In the genomic region with DNA sequence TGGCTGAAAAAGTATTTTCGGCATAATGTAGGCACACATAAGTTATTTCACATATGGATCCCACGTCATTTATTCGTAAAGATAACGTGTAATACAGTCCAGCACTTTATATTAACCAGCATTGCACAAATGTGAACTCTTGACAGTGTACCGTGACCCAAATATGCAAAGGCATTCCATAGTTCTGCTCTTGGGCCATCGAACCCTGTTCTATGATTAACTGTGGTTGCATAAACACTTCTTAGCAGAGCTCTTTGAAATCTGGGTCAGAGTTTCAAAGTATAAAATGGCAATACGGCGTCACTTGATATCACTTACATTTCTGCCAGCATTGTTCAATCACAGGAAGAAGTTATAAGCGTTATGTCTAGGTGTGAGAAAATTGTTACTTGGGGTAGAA, we compare ENCODE assay signal across 7 mouse cellular contexts. TPM values are rescaled to one million over a fixed set of nuclear protein-coding genes. Genes with fewer than 3 reads are reported as not detected.
DNase-seq lines count a peak whose midpoint lies in the region; ATAC-seq and TF ChIP-seq lines count a peak whose summit lies in the region.

No protein-coding gene starts in this region.

- H3K27ac ChIP-seq in spleen, adult 2 months (ENCODE audit: insufficient read depth, low read length): peak overlapping the region; percentile 96
- peak overlapping the region; percentile 91 for H3K27ac ChIP-seq in forebrain, embryonic 15.5 days (replicated peaks)
- H3K27ac ChIP-seq in liver, embryonic 11.5 days (ENCODE audit: low read depth, low read length): no peak overlapping the region
- peak overlapping the region; percentile 94 for H3K27ac ChIP-seq in stomach, postnatal 0 days (replicated peaks)

- TF ChIP-seq EP300 in stomach, postnatal 0 days (optimal IDR thresholded peaks at IDR 0.05): no peak

- 88% methylated on average over 9 of the region's 9 CpGs for WGBS in spleen, adult 2 months
- 91% methylated on average over 9 of the region's 9 CpGs for WGBS in forebrain, embryonic 15.5 days
- WGBS in liver, embryonic 11.5 days: 85% methylated on average over 9 of the region's 9 CpGs
- WGBS in stomach, postnatal 0 days: 67% methylated on average over 9 of the region's 9 CpGs

- no peaks in the 10 kb centered on the region for H3K36me3 ChIP-seq in spleen, adult 2 months (ENCODE audit: control insufficient read depth, insufficient read depth, low read length)
- no peaks in the 10 kb centered on the region for H3K36me3 ChIP-seq in forebrain, embryonic 15.5 days
- no peaks in the 10 kb centered on the region for H3K36me3 ChIP-seq in liver, embryonic 11.5 days (ENCODE audit: control insufficient read depth, insufficient read depth, low read length)
- no peaks in the 10 kb centered on the region for H3K36me3 ChIP-seq in stomach, postnatal 0 days (ENCODE audit: control insufficient read depth, insufficient read depth, low read length)

- no peak for TF ChIP-seq CTCF in spleen, adult 2 months (IDR thresholded peaks at IDR 0.05; ENCODE audit: extremely low read depth, insufficient read depth, insufficient read length, insufficient replicate concordance)
- no peak for TF ChIP-seq CTCF in stomach, postnatal 0 days (IDR thresholded peaks at IDR 0.05; ENCODE audit: low read depth)

- H3K9ac ChIP-seq in forebrain, embryonic 15.5 days (replicated peaks): peak overlapping the region; percentile 87
- H3K9ac ChIP-seq in liver, embryonic 11.5 days (ENCODE audit: low read depth, low read length): peak overlapping the region; percentile 98
- peak overlapping the region; percentile 98; the same call in 1 of the 2 replicates for H3K9ac ChIP-seq in stomach, postnatal 0 days (ENCODE audit: low read length)

- TF ChIP-seq POLR2A in spleen, adult 2 months (IDR thresholded peaks at IDR 0.05; ENCODE audit: low read depth, low read length): no peak

- peaks cover 7% of the 10 kb centered on the region for H3K4me1 ChIP-seq in spleen, adult 2 months (ENCODE audit: control insufficient read depth, insufficient read depth, insufficient read length)
- peaks cover 38% of the 10 kb centered on the region for H3K4me1 ChIP-seq in forebrain, embryonic 15.5 days
- peaks cover 20% of the 10 kb centered on the region for H3K4me1 ChIP-seq in liver, embryonic 11.5 days (replicated peaks; ENCODE audit: control insufficient read depth, insufficient read depth, low read length)
- no peaks in the 10 kb centered on the region; the same call in 1 of the 2 replicates for H3K4me1 ChIP-seq in stomach, postnatal 0 days (replicated peaks; ENCODE audit: control insufficient read depth, insufficient read depth)

- H3K27me3 ChIP-seq in spleen, adult 2 months (ENCODE audit: control insufficient read depth, insufficient read depth, low read length): no peaks in the 10 kb centered on the region
- H3K27me3 ChIP-seq in forebrain, embryonic 15.5 days: 0 out of 2 replicates have a peak, but pooled peaks cover 5% of the 10 kb centered on the region
- no peaks in the 10 kb centered on the region for H3K27me3 ChIP-seq in liver, embryonic 11.5 days (replicated peaks; ENCODE audit: control insufficient read depth, insufficient read depth, low read length)
- H3K27me3 ChIP-seq in stomach, postnatal 0 days (ENCODE audit: control insufficient read depth, insufficient read depth, low read length): no peaks in the 10 kb centered on the region

- ATAC-seq in forebrain, embryonic 15.5 days (replicated peaks): 0 out of 2 replicates have a peak, but pooled peaks have one; percentile 6
- ATAC-seq in liver, embryonic 11.5 days (replicated peaks; ENCODE audit: low FRiP score): no peak
- no peak for ATAC-seq in stomach, postnatal 0 days (ENCODE audit: low FRiP score, low TSS enrichment)

- H3K4me3 ChIP-seq in spleen, adult 2 months (ENCODE audit: extremely low read depth, insufficient read depth, insufficient read length): no peak overlapping the region
- peak overlapping the region; percentile 78 for H3K4me3 ChIP-seq in forebrain, embryonic 15.5 days
- peak overlapping the region; percentile 99 for H3K4me3 ChIP-seq in liver, embryonic 11.5 days (ENCODE audit: low read depth, low read length)
- H3K4me3 ChIP-seq in stomach, postnatal 0 days (ENCODE audit: low read depth, low read length): peak overlapping the region; percentile 100

- H3K4me2 ChIP-seq in forebrain, embryonic 15.5 days (replicated peaks): peak overlapping the region; percentile 82
- peak overlapping the region; percentile 85 for H3K4me2 ChIP-seq in liver, embryonic 11.5 days
- H3K4me2 ChIP-seq in stomach, postnatal 0 days (replicated peaks; ENCODE audit: low read depth): peak overlapping the region; percentile 80

- no peak for DNase-seq in spleen, adult 2 months (ENCODE audit: low read depth in 1 of 2, low spot score in 2 of 2)
- DNase-seq in spleen, adult 12 weeks (ENCODE audit: low spot score): no peak
- no peak for DNase-seq in liver, embryonic 11.5 days (ENCODE audit: low spot score)
- no peak for DNase-seq in stomach, postnatal 0 days (ENCODE audit: low spot score)
- no peak for DNase-seq in urinary bladder, postnatal 10 days (ENCODE audit: low spot score)
- no peak for DNase-seq in gastrocnemius, postnatal 25 days

- no peaks in the 10 kb centered on the region for H3K9me3 ChIP-seq in forebrain, embryonic 15.5 days
- no peaks in the 10 kb centered on the region for H3K9me3 ChIP-seq in liver, embryonic 11.5 days (ENCODE audit: control insufficient read depth, low read length)
- no peaks in the 10 kb centered on the region for H3K9me3 ChIP-seq in stomach, postnatal 0 days (ENCODE audit: control insufficient read depth, low read length)

RNA-seq across cellular contexts. Expression of a gene that starts 0.9 kb away (rescaled TPM):
- polyA plus RNA-seq in spleen, adult 2 months (2012; rRNA removed): 75.4 and 94.8 TPM in 2 replicates
- 153 TPM in 2 replicates for polyA plus RNA-seq in forebrain, embryonic 15.5 days (2015; fragmentation: Nextera tagmentation; extraction: Ambion mirVana)
- 95.5 and 103 TPM in 2 replicates for polyA plus RNA-seq in liver, embryonic 11.5 days (2014; fragmentation: Nextera tagmentation; extraction: Ambion mirVana)
- 61.4 and 65.4 TPM in 2 replicates for polyA plus RNA-seq in stomach, postnatal 0 days (2015; fragmentation: Nextera tagmentation; extraction: Ambion mirVana)
- 10 to 100 TPM; 41.1 to 42.4 TPM for total RNA-seq in gastrocnemius, postnatal 25 days (2021)

RNA-seq across cellular contexts. Expression of a gene that starts 58.9 kb away (rescaled TPM):
- 22.6 and 24.7 TPM in 2 replicates for polyA plus RNA-seq in spleen, adult 2 months (2012; rRNA removed)
- 65.6 and 74.9 TPM in 2 replicates for polyA plus RNA-seq in forebrain, embryonic 15.5 days (2015; fragmentation: Nextera tagmentation; extraction: Ambion mirVana)
- polyA plus RNA-seq in liver, embryonic 11.5 days (2014; fragmentation: Nextera tagmentation; extraction: Ambion mirVana): 37.9 and 38.0 TPM in 2 replicates
- polyA plus RNA-seq in stomach, postnatal 0 days (2015; fragmentation: Nextera tagmentation; extraction: Ambion mirVana): 35.0 and 37.5 TPM in 2 replicates
- 10 to 100 TPM in 1 of 2 experiments, 1 to 10 TPM in 1; 9.3 to 12.2 TPM for total RNA-seq in gastrocnemius, postnatal 25 days (2021)

RNA-seq across cellular contexts. Expression of a gene that starts 59.1 kb away (rescaled TPM):
- 1.5 and 2.2 TPM in 2 replicates for polyA plus RNA-seq in spleen, adult 2 months (2012; rRNA removed)
- polyA plus RNA-seq in forebrain, embryonic 15.5 days (2015; fragmentation: Nextera tagmentation; extraction: Ambion mirVana): 23.8 and 30.3 TPM in 2 replicates
- 12.8 and 14.3 TPM in 2 replicates for polyA plus RNA-seq in liver, embryonic 11.5 days (2014; fragmentation: Nextera tagmentation; extraction: Ambion mirVana)
- 14.0 and 14.8 TPM in 2 replicates for polyA plus RNA-seq in stomach, postnatal 0 days (2015; fragmentation: Nextera tagmentation; extraction: Ambion mirVana)
- 10 to 100 TPM; 17.8 to 20.9 TPM for total RNA-seq in gastrocnemius, postnatal 25 days (2021)
